Mouse (Mus musculus) embryonic fibroblast, embryonic 13.5 days (primary cell): ENCODE data around the gene Arid5b. TPM values are rescaled to one million over a fixed set of nuclear protein-coding genes. Genes with fewer than 3 reads are reported as not detected.
"Not testable (repeated sequence)": the region's sequence is repeated elsewhere in the genome, so short reads cannot be mapped to it uniquely, and the experiment has no call there.

ENCODE experiments used
- H3K27ac ChIP-seq: 2 replicates; pipeline ENCODE4 v1.5.1; 2012; ENCODE audit warnings: low read length, control low read depth, inconsistent platforms; ENCODE audit not compliant: insufficient read depth
- H3K4me1 ChIP-seq: 2 replicates; pipeline ENCODE4 v1.6.1; 2011; ENCODE audit warnings: low read length; ENCODE audit not compliant: control insufficient read depth, insufficient read depth
- H3K4me3 ChIP-seq: 2 replicates; pipeline ENCODE4 v1.5.1; 2011; ENCODE audit warnings: mild to moderate bottlenecking, control low read depth, low read length; ENCODE audit not compliant: insufficient read depth
- CTCF ChIP-seq: IDR thresholded peaks from 2 replicates; pipeline ENCODE4 v1.5.1; 2011; ENCODE audit warnings: mild to moderate bottlenecking, control low read depth, low read length, moderate library complexity, borderline replicate concordance; ENCODE audit not compliant: insufficient read depth
- POLR2A ChIP-seq: IDR thresholded peaks from 2 replicates; pipeline ENCODE4 v1.6.1; 2011; ENCODE audit warnings: low read depth, mild to moderate bottlenecking, control low read depth, low read length, moderate library complexity
- polyA plus RNA-seq: library from polyadenylated mRNA; stranded (reverse); fragments of >200 nt; gene quantifications from 2 replicates; pipeline ENCODE4 v1.2.4, GENCODE M21; 2011; ENCODE audit warnings: low read depth; ENCODE audit not compliant: missing spikeins, insufficient read length

The Arid5b gene
- polyA plus RNA-seq, 1 experiment: 80.2 TPM

DNA sequence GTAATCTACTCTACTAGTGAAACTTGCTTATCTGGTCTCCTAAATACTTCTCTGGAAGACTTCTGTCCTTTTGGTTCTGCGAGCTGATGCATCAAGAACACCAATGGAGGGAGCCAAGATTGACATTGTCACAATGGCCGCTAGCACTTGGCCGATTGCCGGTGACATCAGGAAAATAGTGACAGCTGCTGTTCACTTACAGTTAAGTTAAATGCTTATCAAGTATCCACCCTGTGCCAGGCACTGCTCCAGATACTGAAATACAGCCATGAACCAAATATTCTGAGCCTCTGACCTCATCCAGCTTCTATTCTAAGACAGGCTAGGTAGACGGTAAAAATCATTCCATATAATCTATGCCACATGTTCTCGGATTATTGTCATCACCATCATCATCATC is 176.0 kb downstream of the Arid5b start:
- H3K27ac ChIP-seq: peak overlapping the region; percentile 88
- peaks cover 23% of the 10 kb centered on the region for H3K4me1 ChIP-seq
- TF ChIP-seq CTCF (no peak), POLR2A (no peak)
- no peak overlapping the region for H3K4me3 ChIP-seq

DNA sequence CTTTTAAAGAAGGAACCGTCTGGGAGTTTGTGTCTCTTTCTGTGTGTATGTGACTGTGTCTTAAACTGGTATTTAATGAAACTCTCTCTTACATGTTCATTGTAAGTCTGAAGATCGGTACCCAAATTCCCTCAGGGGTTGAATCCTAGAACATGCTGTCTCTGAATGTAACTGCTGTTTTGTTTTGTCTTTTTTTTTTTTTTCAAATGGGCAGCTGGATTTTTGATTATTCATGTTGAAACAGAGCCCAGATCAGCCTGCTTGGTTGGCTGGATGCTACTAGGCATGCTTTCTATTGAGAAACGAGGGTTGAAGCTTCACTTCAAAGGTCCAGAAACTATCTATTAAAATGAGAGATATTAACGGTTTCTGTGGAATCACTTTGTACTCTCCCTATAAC is 177.3 kb downstream of the Arid5b start:
- Histone ChIP-seq H3K4me1 (peaks cover 18% of the 10 kb centered on the region), H3K27ac (peak overlapping the region; percentile 67), H3K4me3 (no peak overlapping the region)
- TF ChIP-seq POLR2A (no peak), CTCF (no peak)

DNA sequence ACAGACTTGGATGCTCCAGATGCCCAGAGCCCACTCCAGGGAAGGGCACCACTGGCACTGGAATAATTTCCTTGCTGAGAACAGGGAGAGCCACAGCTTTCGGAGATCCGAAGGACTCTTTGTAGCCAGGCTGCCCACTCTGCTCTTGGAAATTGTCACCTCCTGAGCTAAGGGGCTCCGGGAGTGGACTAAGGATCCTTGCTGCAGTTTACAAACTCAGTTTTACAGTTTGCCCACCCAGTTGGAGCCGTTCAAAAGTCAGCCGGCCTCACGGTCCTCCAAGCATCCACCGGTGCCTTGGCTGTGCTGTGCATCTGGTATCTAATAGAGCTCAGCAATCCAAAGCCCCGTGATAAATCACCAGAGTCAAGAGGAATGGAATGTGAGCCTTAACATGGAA is 178.0 kb downstream of the Arid5b start:
- no peak overlapping the region for H3K4me3 ChIP-seq
- peak overlapping the region; percentile 12; the same call in 1 of the 2 replicates for H3K27ac ChIP-seq
- TF ChIP-seq POLR2A (no peak), CTCF (no peak)
- peaks cover 18% of the 10 kb centered on the region for H3K4me1 ChIP-seq

DNA sequence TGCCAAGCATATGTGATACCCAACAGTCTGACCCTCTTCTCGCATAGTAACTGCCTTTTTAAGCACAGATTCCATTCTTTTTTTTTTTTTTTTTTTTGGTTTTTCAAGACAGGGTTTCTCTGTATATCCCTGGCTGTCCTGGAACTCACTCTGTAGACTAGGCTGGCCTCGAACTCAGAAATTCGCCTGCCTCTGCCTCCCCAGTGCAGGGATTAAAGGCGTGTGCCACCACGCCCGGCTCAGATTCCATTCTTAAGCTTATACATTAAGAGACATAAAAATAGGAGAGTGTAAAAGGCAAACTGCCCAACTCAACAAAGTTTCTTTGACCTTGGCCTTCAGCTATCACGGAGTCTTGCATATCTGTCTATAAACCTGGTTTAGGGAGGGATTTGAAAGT is 178.7 kb downstream of the Arid5b start:
- H3K4me3 ChIP-seq, H3K27ac ChIP-seq: not testable (repeated sequence)
- peaks cover 13% of the 10 kb centered on the region for H3K4me1 ChIP-seq

DNA sequence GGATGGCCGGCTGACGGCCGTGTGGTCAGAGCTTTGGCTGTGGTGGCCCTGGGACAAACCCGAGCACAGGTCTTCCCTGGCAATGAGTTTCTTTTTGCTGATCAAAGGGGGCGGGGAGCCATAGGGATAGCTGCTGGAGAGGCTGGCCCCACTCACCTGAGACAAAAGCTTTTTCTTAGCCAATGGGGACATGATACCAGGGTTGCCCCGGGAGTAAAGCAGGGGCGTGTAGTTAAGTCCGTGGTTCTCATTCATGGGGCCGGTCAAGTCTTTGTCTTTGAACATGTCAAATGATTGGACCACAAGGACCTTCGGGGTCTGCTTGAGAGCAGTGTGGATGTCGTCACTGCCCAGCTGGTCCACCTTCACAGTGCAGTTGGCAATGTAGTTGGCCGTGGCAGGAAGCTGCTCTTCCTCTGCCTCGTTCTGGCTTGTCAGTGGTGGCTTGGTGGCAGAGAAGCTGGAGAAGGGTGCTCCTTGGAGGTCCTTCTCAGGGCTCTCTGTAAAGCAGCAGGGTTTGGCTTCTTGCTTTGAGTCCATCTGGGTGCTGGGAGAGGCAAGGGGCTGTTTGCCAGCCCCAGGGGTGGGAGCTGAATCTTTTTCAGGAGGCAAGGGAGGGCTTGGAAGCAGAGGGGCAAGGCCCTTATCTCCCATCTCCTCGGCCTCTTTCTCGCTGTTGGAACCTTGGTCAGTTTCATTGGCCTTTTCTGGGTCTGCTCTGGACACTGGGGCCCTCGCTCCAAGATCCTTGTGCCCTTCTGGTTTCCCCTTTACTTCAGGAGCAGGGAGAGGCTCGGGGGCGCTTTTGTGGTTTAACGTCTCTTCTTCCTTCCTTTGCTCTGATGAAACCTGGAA is 180.5 kb downstream of the Arid5b start:
- TF ChIP-seq CTCF: no peak
- no peak for TF ChIP-seq POLR2A
- no peak overlapping the region for H3K27ac ChIP-seq
- peaks cover 7% of the 10 kb centered on the region for H3K4me1 ChIP-seq
- no peak overlapping the region for H3K4me3 ChIP-seq

DNA sequence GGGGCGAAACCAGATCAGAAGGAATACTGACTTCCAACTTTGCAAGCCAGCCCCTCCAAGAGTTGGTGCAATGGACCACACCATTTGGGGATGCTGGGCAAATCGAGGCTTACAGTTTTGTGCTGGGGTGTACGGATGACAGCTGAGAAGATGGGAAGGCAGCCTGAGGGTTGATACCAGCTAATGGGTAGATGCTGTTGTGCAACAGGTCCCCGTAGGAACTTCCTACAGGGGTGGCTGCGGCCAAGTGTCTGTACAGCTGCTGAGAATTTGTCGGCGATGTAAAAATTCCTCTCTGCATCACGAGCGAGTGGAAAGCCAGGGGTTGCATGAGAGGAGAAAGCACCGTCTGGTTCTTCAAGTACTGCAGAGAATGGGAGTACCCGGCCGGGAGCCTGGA is 182.1 kb downstream of the Arid5b start:
- Histone ChIP-seq H3K4me3 (no peak overlapping the region), H3K4me1 (0 out of 2 replicates have a peak, but pooled peaks cover 4% of the 10 kb centered on the region), H3K27ac (no peak overlapping the region)
- TF ChIP-seq POLR2A: no peak
- TF ChIP-seq CTCF: no peak

DNA sequence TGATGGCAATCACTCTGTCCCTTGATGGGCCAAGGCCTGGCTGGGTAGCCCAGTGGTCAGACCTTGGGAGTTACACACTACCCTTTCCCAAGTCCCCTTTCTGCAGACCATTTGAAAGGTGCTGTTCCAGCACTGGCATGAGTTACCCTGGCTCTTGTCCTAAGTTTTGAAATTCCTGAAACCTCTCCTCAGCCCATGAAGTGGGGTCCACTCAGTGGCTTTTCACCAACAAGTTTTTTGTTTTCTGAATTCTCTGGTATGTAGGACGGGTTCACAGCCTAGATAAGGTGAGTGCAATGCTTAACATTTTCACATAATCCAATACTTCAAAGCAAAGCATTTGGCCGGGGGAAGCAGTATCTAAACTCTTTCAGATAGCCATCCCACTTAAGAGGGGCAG is 183.4 kb downstream of the Arid5b start:
- 0 out of 2 replicates have a peak, but pooled peaks cover 11% of the 10 kb centered on the region for H3K4me1 ChIP-seq
- TF ChIP-seq CTCF (no peak), POLR2A (no peak)
- no peak overlapping the region for H3K4me3 ChIP-seq
- 0 out of 2 replicates have a peak overlapping the region, but pooled peaks have one; percentile 14 for H3K27ac ChIP-seq

DNA sequence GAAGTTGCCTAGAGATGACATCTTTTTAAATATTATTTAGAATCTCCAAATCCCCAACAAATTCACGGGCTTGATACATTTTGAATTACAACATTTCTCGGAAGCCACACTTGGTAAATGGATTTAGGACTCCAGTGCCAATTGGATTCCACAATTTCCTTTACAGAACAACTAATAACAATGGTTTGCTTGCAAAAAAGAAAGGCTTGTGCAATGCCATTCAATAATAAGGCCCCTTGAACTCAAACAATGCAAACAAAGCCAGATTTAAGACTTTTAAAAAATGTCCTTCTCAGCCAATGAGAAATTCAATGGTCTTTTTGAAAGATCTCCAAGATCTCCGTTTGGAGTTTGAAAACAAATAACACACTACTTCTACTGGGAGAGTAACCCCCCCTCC is 185.0 kb downstream of the Arid5b start:
- H3K27ac ChIP-seq: no peak overlapping the region; the same call in 1 of the 2 replicates
- TF ChIP-seq POLR2A: no peak
- TF ChIP-seq CTCF: no peak
- H3K4me3 ChIP-seq: no peak overlapping the region
- peaks cover 20% of the 10 kb centered on the region for H3K4me1 ChIP-seq

DNA sequence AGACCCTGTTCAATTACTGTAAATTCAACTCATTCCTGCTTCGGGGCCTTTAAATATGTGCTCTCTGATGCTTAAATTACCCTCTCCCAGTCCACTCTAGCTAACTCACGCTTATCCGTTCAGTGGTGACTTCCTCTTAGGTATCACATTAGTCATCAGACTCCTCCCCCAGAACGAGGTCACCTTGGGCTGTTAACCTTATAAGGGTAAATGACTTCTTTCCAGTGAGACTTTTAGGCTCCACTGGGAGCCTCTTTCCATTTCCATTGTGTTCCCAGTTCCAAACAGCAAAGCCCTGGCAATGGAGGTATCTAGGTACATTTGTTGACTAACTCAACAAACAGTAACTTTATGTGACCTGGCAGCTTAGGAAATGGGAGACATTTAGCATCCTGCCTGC is 186.7 kb downstream of the Arid5b start:
- peaks cover 27% of the 10 kb centered on the region for H3K4me1 ChIP-seq
- TF ChIP-seq POLR2A (no peak), CTCF (no peak)
- no peak overlapping the region for H3K4me3 ChIP-seq
- peak overlapping the region; percentile 95 for H3K27ac ChIP-seq

DNA sequence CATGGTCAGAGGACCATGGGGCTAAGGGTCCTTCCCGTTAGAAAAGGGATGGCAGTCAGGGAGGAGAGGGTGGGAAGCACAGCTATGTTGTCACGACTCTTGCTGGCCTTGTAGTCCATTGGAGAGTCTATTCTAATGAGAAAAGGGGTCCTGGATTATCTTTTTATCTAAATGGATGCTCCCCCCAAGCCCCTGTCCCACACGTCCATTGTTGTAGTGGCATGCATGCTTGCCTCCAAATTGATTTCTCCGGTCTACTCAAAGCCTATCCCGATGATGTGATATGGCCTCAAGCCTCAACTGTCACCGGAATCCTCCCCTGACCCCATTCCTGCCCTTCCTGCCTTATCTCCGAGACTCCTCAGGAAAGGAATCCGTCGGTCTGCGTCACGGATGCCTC is 187.5 kb downstream of the Arid5b start:
- Histone ChIP-seq H3K27ac (peak overlapping the region; percentile 95), H3K4me1 (peaks cover 30% of the 10 kb centered on the region), H3K4me3 (no peak overlapping the region)
- TF ChIP-seq POLR2A (no peak), CTCF (no peak)

DNA sequence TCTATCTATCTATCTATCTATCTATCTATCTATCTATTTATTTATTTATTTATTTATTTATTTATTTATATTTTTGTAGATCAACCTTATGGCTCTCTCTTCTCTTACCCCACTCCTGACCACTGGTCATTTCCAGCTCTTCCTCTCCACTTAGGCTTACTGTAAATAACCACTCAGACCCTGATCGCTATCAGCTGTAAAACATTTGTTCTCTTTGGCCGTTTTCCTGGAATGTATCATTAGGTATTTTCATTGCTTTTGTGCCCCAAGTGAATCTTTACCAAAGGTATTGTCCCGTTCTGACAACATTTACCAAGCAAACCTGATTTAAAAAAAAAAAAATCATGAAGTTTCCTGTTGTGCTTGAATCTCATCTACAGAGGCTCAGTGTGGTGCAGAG is 188.0 kb downstream of the Arid5b start:
- Histone ChIP-seq H3K4me3 (no peak overlapping the region), H3K27ac (peak overlapping the region; percentile 95), H3K4me1 (peaks cover 30% of the 10 kb centered on the region)
- TF ChIP-seq CTCF (no peak), POLR2A (no peak)
